Mouse (Mus musculus) stomach, postnatal 0 days (tissue): ENCODE data around the gene Il6st. TPM values are rescaled to one million over a fixed set of nuclear protein-coding genes. Genes with fewer than 3 reads are reported as not detected.

ENCODE experiments used
- ATAC-seq: fragments of 200-750 bp; cut with Nextera tagmentation; 2 replicates; pipeline ENCODE4 v1.8.0; 2017; ENCODE audit not compliant: low FRiP score, low TSS enrichment
- DNase-seq: peaks from one replicate; pipeline ENCODE4 v3.0.0-alpha.2; 2016; ENCODE audit warnings: low spot score
- H3K27ac ChIP-seq: fragments of 300-500 bp; sonication (generic); replicated peaks from 2 replicates; pipeline ENCODE4 v1.5.1; 2014; ENCODE audit warnings: mild to moderate bottlenecking, control low read depth
- H3K27me3 ChIP-seq: fragments of 300-500 bp; sonication (generic); 2 replicates; pipeline ENCODE4 v1.6.1; 2014; ENCODE audit warnings: low read length; ENCODE audit not compliant: control insufficient read depth, insufficient read depth
- H3K36me3 ChIP-seq: fragments of 300-500 bp; sonication (generic); 2 replicates; pipeline ENCODE4 v1.6.1; 2014; ENCODE audit warnings: low read length, mixed read lengths; ENCODE audit not compliant: control insufficient read depth, insufficient read depth
- H3K4me1 ChIP-seq: fragments of 300-500 bp; sonication (generic); replicated peaks from 2 replicates; pipeline ENCODE4 v1.6.1; 2014; ENCODE audit warnings: antibody characterized with exemption; ENCODE audit not compliant: control insufficient read depth, insufficient read depth
- H3K4me2 ChIP-seq: fragments of 300-500 bp; sonication (generic); replicated peaks from 2 replicates; pipeline ENCODE4 v1.6.1; 2014; ENCODE audit warnings: low read depth, mild to moderate bottlenecking, control low read depth, moderate library complexity
- H3K4me3 ChIP-seq: fragments of 300-500 bp; sonication (generic); 2 replicates; pipeline ENCODE4 v1.5.1; 2014; ENCODE audit warnings: low read depth, low read length, control low read depth
- H3K9ac ChIP-seq: fragments of 300-500 bp; sonication (generic); 2 replicates; pipeline ENCODE4 v1.6.1; 2014; ENCODE audit warnings: mild to moderate bottlenecking, low read length, control low read depth, mixed read lengths
- H3K9me3 ChIP-seq: fragments of 300-500 bp; sonication (generic); 2 replicates; pipeline ENCODE4 v1.6.1; 2016; ENCODE audit warnings: low read length; ENCODE audit not compliant: control insufficient read depth
- CTCF ChIP-seq: IDR thresholded peaks from 2 replicates; pipeline ENCODE4 v1.5.1; 2016; ENCODE audit warnings: antibody characterized with exemption, low read depth, mild to moderate bottlenecking, moderate library complexity
- EP300 ChIP-seq: optimal IDR thresholded peaks from 2 replicates; pipeline ENCODE3; 2016; ENCODE audit warnings: antibody characterized with exemption
- WGBS: fragments of 180-500 bp; shearing (Covaris S2); extraction: QIAGEN DNeasy Blood & Tissue Kit; methylation state at CpG from one replicate; pipeline ENCODE4 v1.1.7; 2014; 5-methylcytosine and 5-hydroxymethylcytosine counted together
- polyA plus RNA-seq: library from polyadenylated mRNA; unstranded; fragments of >200 nt; fragmentation: Nextera tagmentation; extraction: Ambion mirVana; gene quantifications from 2 replicates; pipeline ENCODE4 v1.2.1, GENCODE M21; 2015

Il6st gene
- polyA plus RNA-seq, 1 experiment from 2014 or later, result 25.8 TPM

- H3K36me3 ChIP-seq, result peaks cover 38% of the 10 kb centered on the region
Measured at GRCm38 (mm10) chr13:112505436-112505835, 41.6 kb downstream of the Il6st start.

GRCm38 (mm10) chr13:112506766-112507165 lies 42.9 kb downstream of the Il6st start:
- no peak overlapping the region for H3K4me3 ChIP-seq
- H3K4me1 ChIP-seq, result no peaks in the 10 kb centered on the region
- no peak for TF ChIP-seq EP300
- no peak for TF ChIP-seq CTCF
- ATAC-seq (no peak), DNase-seq (no peak)
- WGBS, result 78% methylated on average over 13 of the region's 13 CpGs
- H3K27ac ChIP-seq, result no peak overlapping the region
- H3K9ac ChIP-seq, result no peak overlapping the region
- H3K36me3 ChIP-seq, result peaks cover 29% of the 10 kb centered on the region
- H3K27me3 ChIP-seq, result no peaks in the 10 kb centered on the region
- H3K4me2 ChIP-seq, result no peak overlapping the region
- no peaks in the 10 kb centered on the region for H3K9me3 ChIP-seq

More at GRCm38 (mm10) chr13:112505436-112505835, 41.6 kb downstream of the Il6st start:
- DNase-seq (no peak), ATAC-seq (no peak)
- TF ChIP-seq CTCF (no peak), EP300 (no peak)
- no peaks in the 10 kb centered on the region for H3K4me1 ChIP-seq
- no peak overlapping the region for H3K4me2 ChIP-seq
- H3K27me3 ChIP-seq, result no peaks in the 10 kb centered on the region
- H3K27ac ChIP-seq, result no peak overlapping the region
- WGBS, result 92% methylated on average over 6 of the region's 6 CpGs
- no peak overlapping the region for H3K9ac ChIP-seq
- no peak overlapping the region for H3K4me3 ChIP-seq
- H3K9me3 ChIP-seq, result no peaks in the 10 kb centered on the region

GRCm38 (mm10) chr13:112507691-112508090 lies 43.8 kb downstream of the Il6st start:
- Histone ChIP-seq H3K9me3 (no peaks in the 10 kb centered on the region), H3K27me3 (no peaks in the 10 kb centered on the region), H3K4me2 (no peak overlapping the region), H3K9ac (no peak overlapping the region), H3K36me3 (peaks cover 25% of the 10 kb centered on the region), H3K4me1 (no peaks in the 10 kb centered on the region), H3K27ac (no peak overlapping the region), H3K4me3 (no peak overlapping the region)
- TF ChIP-seq EP300, result no peak
- TF ChIP-seq CTCF, result no peak
- 85% methylated on average over 13 of the region's 13 CpGs for WGBS
- ATAC-seq (no peak), DNase-seq (no peak)

GRCm38 (mm10) chr13:112508487-112508886 lies 44.6 kb downstream of the Il6st start:
- no peak overlapping the region for H3K27ac ChIP-seq
- H3K4me1 ChIP-seq, result no peaks in the 10 kb centered on the region
- peaks cover 25% of the 10 kb centered on the region for H3K36me3 ChIP-seq
- H3K4me2 ChIP-seq, result no peak overlapping the region
- TF ChIP-seq EP300 (no peak), CTCF (no peak)
- DNase-seq (no peak), ATAC-seq (no peak)
- H3K9me3 ChIP-seq, result no peaks in the 10 kb centered on the region
- 80% methylated on average over 5 of the region's 5 CpGs for WGBS
- H3K27me3 ChIP-seq, result no peaks in the 10 kb centered on the region
- no peak overlapping the region for H3K4me3 ChIP-seq
- no peak overlapping the region for H3K9ac ChIP-seq

GRCm38 (mm10) chr13:112509465-112509864 lies 45.6 kb downstream of the Il6st start:
- H3K27ac ChIP-seq, result no peak overlapping the region
- H3K27me3 ChIP-seq, result no peaks in the 10 kb centered on the region
- no peaks in the 10 kb centered on the region for H3K4me1 ChIP-seq
- DNase-seq (peak; percentile 76), ATAC-seq (peak; percentile 50; the same call in 1 of the 2 replicates)
- 16% methylated on average over 4 of the region's 4 CpGs for WGBS
- no peak overlapping the region for H3K4me3 ChIP-seq
- H3K9ac ChIP-seq, result no peak overlapping the region
- peak; percentile 97 for TF ChIP-seq CTCF
- TF ChIP-seq EP300, result no peak
- H3K9me3 ChIP-seq, result no peaks in the 10 kb centered on the region
- H3K4me2 ChIP-seq, result no peak overlapping the region
- H3K36me3 ChIP-seq, result peaks cover 15% of the 10 kb centered on the region

DNA sequence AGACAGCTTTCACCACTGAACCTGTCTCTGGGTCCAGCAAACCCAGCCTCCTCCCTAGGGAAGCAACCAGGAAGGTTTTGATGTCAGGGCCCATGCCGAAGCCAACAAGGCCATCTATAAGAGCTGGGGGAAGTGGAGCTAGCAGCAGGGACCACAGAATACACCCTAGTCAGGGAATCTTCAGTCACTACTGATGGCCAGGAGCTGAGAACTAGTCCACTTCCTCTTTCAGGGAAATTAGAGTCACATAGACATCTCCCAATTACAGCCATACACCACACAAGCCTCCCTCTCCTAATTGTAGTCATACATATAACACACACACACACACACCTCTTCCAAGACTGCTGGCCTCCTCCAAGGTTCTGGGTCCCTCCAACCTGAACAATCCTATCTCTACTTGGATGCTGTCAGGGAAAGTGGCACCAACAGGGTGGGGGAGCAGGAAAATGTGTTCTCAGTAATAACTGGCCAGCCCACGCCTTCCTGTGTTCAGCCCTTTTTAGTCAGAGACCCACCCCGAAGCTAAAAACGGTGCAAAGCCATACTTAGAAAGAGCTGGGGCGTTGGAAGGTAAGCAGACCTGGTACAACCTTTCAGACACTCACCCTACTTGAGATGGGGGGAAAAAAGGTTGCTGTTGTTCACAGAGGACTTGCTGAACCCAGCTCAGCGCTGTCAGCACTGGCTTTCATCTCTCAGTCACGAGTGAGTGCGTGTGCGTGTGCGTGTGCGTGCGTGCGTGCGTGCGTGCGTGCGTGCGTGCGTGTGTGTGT lies 46.8 kb downstream of the Il6st start:
- Histone ChIP-seq H3K27ac (no peak overlapping the region), H3K9me3 (no peaks in the 10 kb centered on the region), H3K9ac (no peak overlapping the region), H3K4me1 (no peaks in the 10 kb centered on the region), H3K36me3 (peaks cover 9% of the 10 kb centered on the region; the same call in 1 of the 2 replicates), H3K4me3 (no peak overlapping the region), H3K4me2 (no peak overlapping the region), H3K27me3 (no peaks in the 10 kb centered on the region)
- DNase-seq (no peak), ATAC-seq (no peak)
- WGBS, result 78% methylated on average over 19 of the region's 19 CpGs
- no peak for TF ChIP-seq EP300
- TF ChIP-seq CTCF, result no peak
